Mouse (Mus musculus) intestine, embryonic 16.5 days (tissue): ENCODE measurements around the gene Gjc2. TPM values are rescaled to one million over a fixed set of nuclear protein-coding genes. Genes with fewer than 3 reads are reported as not detected.

ENCODE experiments used
- ATAC-seq: fragments of 200-750 bp; cut with Nextera tagmentation; 2 replicates; pipeline ENCODE4 v1.8.0; 2017; ENCODE audit warnings: moderate TSS enrichment, moderate library complexity
- H3K27ac ChIP-seq: fragments of 300-500 bp; sonication (generic); 2 replicates; pipeline ENCODE4 v1.5.1; 2014; ENCODE audit warnings: mild to moderate bottlenecking, low read length
- H3K27me3 ChIP-seq: fragments of 300-500 bp; sonication (generic); replicated peaks from 2 replicates; pipeline ENCODE4 v1.6.1; 2014; ENCODE audit warnings: low read length, control low read depth, mixed read lengths; ENCODE audit not compliant: control insufficient read depth, insufficient read depth
- H3K36me3 ChIP-seq: fragments of 300-500 bp; sonication (generic); 2 replicates; pipeline ENCODE4 v1.6.1; 2014; ENCODE audit warnings: low read length, control low read depth; ENCODE audit not compliant: control insufficient read depth, insufficient read depth
- H3K4me1 ChIP-seq: fragments of 300-500 bp; sonication (generic); 2 replicates; pipeline ENCODE4 v1.6.1; 2014; ENCODE audit warnings: low read length, control low read depth, mixed read lengths; ENCODE audit not compliant: control insufficient read depth, insufficient read depth
- H3K4me2 ChIP-seq: fragments of 300-500 bp; sonication (generic); 2 replicates; pipeline ENCODE4 v1.6.1; 2014; ENCODE audit warnings: low read depth, low read length, control low read depth
- H3K4me3 ChIP-seq: fragments of 300-500 bp; sonication (generic); 2 replicates; pipeline ENCODE4 v1.5.1; 2014; ENCODE audit warnings: mild to moderate bottlenecking, low read length
- H3K9ac ChIP-seq: fragments of 300-500 bp; sonication (generic); 2 replicates; pipeline ENCODE4 v1.6.1; 2014; ENCODE audit warnings: low read depth, low read length
- H3K9me3 ChIP-seq: fragments of 300-500 bp; sonication (generic); 2 replicates; pipeline ENCODE4 v1.6.1; 2016; ENCODE audit warnings: low read length, control low read depth; ENCODE audit not compliant: control insufficient read depth
- WGBS: fragments of 180-500 bp; shearing (Covaris S2); extraction: QIAGEN DNeasy Blood & Tissue Kit; methylation state at CpG from one replicate; pipeline ENCODE4 v1.1.7; 2014; 5-methylcytosine and 5-hydroxymethylcytosine counted together
- polyA plus RNA-seq: library from polyadenylated mRNA; unstranded; fragments of >200 nt; fragmentation: Nextera tagmentation; extraction: Ambion mirVana; gene quantifications from 2 replicates; pipeline ENCODE4 v1.2.1, GENCODE M21; 2015

The Gjc2 gene
- polyA plus RNA-seq, 1 experiment from 2014 or later, result 0.81 TPM

DNA sequence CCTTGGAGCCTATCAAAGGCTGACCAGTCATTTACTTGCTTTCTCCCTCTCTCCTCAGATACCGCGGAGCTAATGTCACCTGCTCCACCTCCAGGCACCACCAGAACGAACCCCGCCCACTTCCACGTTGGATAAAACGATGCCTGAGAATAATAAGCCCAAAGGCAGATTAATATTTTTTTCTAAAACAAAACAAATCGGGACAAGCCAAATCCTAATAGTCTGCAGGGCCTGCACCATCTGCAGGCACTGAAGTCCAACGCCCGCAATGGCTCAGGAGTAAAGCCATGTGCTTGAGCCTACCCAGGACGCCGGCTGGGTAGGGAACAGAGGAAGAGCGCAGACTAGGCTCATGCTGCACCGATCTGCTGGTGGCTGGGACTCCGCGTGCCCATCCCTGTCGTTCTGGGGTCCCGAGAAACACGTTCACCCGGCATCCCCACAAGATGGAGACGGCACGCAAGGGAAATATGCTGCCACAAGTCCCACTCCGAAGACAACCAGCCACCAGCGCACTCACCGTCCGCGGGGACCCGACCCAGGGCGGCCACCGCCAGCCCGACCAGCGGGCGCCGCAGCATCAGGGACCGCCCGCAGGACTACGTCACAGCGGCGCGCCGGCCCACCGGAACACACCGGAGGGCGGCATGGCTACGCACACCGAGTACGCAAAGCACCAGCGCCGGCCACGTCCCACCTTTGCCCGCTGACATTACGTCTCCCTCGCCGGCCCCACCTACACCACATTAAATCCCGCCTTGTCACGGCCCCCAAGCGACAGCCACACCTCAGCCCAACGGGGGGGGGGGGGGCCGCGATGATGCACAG lies 8.4 kb upstream of the Gjc2 start:
- Histone ChIP-seq H3K9ac (peak overlapping the region; percentile 81), H3K4me2 (peak overlapping the region; percentile 85), H3K4me1 (peaks cover 6% of the 10 kb centered on the region), H3K27me3 (no peaks in the 10 kb centered on the region), H3K9me3 (no peaks in the 10 kb centered on the region), H3K4me3 (peak overlapping the region; percentile 75), H3K36me3 (no peaks in the 10 kb centered on the region), H3K27ac (peak overlapping the region; percentile 94)
- WGBS, result under 1% methylated on average over 56 of the region's 59 CpGs
- peak; percentile 96 for ATAC-seq

DNA sequence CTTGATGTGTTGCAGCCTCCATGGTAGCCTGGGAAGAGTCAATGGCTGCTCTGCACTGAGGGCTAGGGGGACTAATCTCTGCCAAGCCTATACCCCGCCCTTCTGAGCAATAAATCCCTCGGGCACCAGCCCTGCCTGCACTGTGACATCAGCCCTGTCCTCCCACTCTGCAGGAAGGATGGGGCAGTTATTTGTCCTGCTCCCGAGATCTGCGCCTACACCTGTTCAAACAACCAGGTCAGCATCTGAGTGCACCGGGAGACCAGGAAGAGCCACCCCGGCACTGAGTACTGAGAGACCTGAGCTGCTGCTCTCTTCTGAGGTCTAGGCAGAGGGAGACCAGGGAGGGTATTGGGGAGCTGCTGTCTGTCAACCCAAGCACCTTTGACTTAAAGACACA lies 4.7 kb upstream of the Gjc2 start:
- Histone ChIP-seq H3K27me3 (no peaks in the 10 kb centered on the region), H3K4me2 (no peak overlapping the region), H3K4me3 (no peak overlapping the region), H3K4me1 (peaks cover 17% of the 10 kb centered on the region), H3K36me3 (0 out of 2 replicates have a peak, but pooled peaks cover 7% of the 10 kb centered on the region), H3K27ac (no peak overlapping the region), H3K9ac (0 out of 2 replicates have a peak overlapping the region, but pooled peaks have one; percentile 5), H3K9me3 (no peaks in the 10 kb centered on the region)
- WGBS, result 56% methylated on average over 6 of the region's 6 CpGs
- ATAC-seq, result peak; percentile 31

DNA sequence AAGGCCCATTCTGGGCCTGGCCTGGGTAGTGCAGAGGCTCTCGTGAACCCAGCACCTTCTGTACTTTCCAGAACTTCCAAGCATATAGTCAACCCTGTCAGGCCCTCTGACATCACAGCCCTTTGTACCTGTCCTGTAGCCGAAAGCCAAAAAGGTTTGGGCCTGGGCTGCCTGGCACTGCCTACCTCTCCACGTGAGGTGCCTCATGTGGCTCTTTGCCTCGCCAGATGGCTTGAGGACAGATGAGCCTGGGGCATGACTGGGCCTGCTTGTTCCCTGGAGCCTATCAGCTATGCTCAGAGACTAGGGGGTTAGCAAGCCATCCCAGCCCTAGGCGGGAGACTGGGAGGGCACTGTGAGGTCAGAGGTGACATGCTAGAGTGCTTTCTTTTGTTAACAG lies 2.5 kb upstream of the Gjc2 start:
- Histone ChIP-seq H3K4me1 (peaks cover 20% of the 10 kb centered on the region), H3K4me2 (no peak overlapping the region), H3K9me3 (no peaks in the 10 kb centered on the region), H3K9ac (no peak overlapping the region), H3K27ac (no peak overlapping the region), H3K27me3 (no peaks in the 10 kb centered on the region), H3K36me3 (0 out of 2 replicates have a peak, but pooled peaks cover 7% of the 10 kb centered on the region), H3K4me3 (no peak overlapping the region)
- 85% methylated on average over 5 of the region's 5 CpGs for WGBS
- ATAC-seq, result no peak

DNA sequence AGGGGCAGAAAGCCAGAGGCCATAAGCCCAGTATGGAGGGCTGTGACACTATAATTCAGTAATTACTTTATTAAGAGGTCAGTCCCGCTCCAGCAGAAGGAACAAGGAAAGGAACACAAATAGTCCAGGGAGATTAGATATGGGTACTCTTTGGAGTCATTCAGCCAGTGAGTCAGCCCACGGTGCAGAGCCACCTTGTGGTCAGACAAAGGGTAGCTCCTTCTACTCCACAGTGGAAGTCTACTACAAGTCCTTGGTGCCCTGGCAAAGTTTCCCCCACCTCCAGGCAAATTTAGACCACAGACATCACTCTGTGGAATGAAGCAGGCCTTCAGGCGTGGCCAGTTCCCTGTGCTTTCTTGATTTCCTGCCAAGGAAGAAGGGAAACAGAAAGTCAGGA lies 808 bp upstream of the Gjc2 start:
- Histone ChIP-seq H3K36me3 (0 out of 2 replicates have a peak, but pooled peaks cover 7% of the 10 kb centered on the region), H3K4me3 (no peak overlapping the region), H3K4me2 (peak overlapping the region; percentile 18; the same call in 1 of the 2 replicates), H3K27ac (peak overlapping the region; percentile 86), H3K9me3 (no peaks in the 10 kb centered on the region), H3K27me3 (peaks cover 7% of the 10 kb centered on the region), H3K9ac (0 out of 2 replicates have a peak overlapping the region, but pooled peaks have one; percentile 31), H3K4me1 (peaks cover 20% of the 10 kb centered on the region)
- peak; percentile 68 for ATAC-seq
- WGBS, result 20% methylated on average over 3 of the region's 3 CpGs

DNA sequence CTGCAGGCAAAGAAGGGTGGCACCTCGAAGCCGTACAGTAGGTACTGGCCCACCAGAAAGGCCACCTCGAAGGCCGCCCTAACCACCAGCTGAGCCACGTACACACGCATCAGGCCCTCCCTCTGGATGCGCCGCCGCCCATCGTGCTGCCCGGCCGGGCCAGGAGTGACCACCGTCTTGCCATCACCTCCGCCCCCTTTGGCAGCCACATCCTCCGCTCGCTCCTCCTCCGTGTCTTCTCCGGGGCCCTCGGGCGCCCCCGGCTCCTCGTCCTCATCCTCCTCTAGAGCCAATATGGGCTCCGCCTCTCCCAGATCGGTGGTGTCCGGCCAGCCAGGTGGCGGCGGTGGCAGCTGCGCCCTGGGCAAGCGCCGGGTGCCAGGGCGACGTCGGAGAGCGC lies 6.1 kb downstream of the Gjc2 start:
- 0 out of 2 replicates have a peak overlapping the region, but pooled peaks have one; percentile 18 for H3K9ac ChIP-seq
- peaks cover 4% of the 10 kb centered on the region; the same call in 1 of the 2 replicates for H3K4me1 ChIP-seq
- no peak overlapping the region for H3K27ac ChIP-seq
- WGBS, result 6% methylated on average over 34 of the region's 34 CpGs
- H3K36me3 ChIP-seq, result no peaks in the 10 kb centered on the region
- peak overlapping the region; percentile 22 for H3K4me3 ChIP-seq
- no peaks in the 10 kb centered on the region for H3K9me3 ChIP-seq
- H3K4me2 ChIP-seq, result peak overlapping the region; percentile 32; the same call in 1 of the 2 replicates
- peaks cover 56% of the 10 kb centered on the region for H3K27me3 ChIP-seq
- ATAC-seq, result no peak

DNA sequence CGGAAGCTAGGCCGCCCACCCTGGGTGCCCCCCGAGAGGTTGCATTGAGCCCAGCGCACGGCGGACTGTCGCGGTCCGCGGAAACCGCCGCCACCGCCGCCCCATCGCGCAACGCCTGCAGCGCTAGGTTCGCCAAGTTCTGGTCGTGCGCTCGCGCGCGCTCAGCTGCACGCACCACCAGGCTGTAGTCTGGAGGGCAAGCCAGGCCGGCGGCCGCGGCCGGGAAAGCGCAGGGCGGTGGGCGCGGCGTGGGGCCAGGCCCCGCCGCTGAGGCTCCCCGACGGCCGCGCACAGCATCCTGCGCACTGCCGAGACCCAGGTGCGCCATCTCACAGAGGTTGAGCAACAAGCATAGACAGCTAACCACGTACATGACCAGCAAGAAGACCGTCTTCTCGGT lies 6.5 kb downstream of the Gjc2 start:
- Histone ChIP-seq H3K4me3 (peak overlapping the region; percentile 22), H3K27me3 (peaks cover 56% of the 10 kb centered on the region), H3K4me2 (peak overlapping the region; percentile 32), H3K9me3 (no peaks in the 10 kb centered on the region), H3K27ac (no peak overlapping the region), H3K36me3 (no peaks in the 10 kb centered on the region), H3K9ac (0 out of 2 replicates have a peak overlapping the region, but pooled peaks have one; percentile 18), H3K4me1 (peaks cover 3% of the 10 kb centered on the region; the same call in 1 of the 2 replicates)
- WGBS, result 3% methylated on average over 48 of the region's 48 CpGs
- ATAC-seq, result no peak

DNA sequence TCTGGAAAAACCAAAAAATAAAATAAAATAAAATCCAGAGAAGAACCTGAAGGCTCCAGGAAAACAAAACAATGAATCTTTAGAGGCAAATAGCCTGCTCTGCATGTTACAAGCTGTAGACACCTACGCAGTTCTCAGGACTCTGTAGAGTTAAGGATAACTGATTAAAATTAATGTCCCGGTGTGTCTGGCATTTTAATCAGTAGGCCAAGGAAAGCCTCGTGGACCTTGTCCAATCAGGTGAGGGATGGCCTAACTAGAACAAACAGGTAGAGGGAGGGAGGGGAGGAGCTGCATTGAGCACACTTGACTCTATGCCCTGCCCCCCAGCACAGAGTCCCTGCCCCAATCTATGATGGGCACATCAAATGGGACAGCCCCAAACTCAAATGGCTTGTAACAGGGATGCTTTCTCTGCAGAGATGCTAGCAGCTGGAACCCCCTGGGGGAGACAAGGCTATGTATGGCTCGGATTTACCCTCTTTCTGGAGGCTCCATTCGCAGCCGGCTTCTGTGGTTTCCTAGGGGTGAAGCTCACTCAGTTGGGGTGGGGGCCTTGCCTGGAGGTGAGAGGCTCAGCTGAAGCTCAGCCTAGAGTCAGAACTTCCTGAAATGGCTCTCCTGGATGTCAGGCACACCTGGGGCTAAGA lies 8.7 kb downstream of the Gjc2 start:
- no peaks in the 10 kb centered on the region for H3K36me3 ChIP-seq
- peaks cover 54% of the 10 kb centered on the region for H3K27me3 ChIP-seq
- no peak overlapping the region for H3K27ac ChIP-seq
- no peak overlapping the region for H3K4me3 ChIP-seq
- no peak overlapping the region for H3K4me2 ChIP-seq
- H3K4me1 ChIP-seq, result peaks cover 3% of the 10 kb centered on the region; the same call in 1 of the 2 replicates
- 61% methylated on average over 6 of the region's 6 CpGs for WGBS
- H3K9ac ChIP-seq, result no peak overlapping the region
- no peaks in the 10 kb centered on the region for H3K9me3 ChIP-seq
- no peak for ATAC-seq

DNA sequence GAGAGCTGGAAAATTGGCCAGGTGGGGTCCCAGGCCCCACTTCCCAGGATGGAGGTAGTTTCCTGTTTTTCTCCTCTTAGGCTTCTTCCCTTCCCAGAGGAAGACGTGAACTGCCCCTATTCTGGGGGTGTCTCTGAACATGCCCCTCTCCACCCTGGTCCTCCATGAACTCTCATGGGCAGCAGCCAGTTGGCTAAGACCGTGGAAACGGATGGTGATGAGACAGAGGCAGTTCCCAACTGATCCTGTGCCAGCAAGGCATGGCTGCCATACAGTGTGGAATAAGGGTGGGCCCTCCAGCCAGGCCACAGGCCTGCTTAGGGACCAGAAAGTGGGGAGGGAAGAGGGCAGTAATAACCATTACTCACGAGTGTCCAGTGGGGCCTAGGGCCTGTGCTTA lies 12.5 kb downstream of the Gjc2 start:
- Histone ChIP-seq H3K4me3 (no peak overlapping the region), H3K9me3 (no peaks in the 10 kb centered on the region), H3K27ac (no peak overlapping the region), H3K9ac (no peak overlapping the region), H3K36me3 (no peaks in the 10 kb centered on the region), H3K4me1 (no peaks in the 10 kb centered on the region), H3K4me2 (no peak overlapping the region), H3K27me3 (peaks cover 16% of the 10 kb centered on the region)
- 85% methylated on average over 4 of the region's 4 CpGs for WGBS
- ATAC-seq, result no peak

DNA sequence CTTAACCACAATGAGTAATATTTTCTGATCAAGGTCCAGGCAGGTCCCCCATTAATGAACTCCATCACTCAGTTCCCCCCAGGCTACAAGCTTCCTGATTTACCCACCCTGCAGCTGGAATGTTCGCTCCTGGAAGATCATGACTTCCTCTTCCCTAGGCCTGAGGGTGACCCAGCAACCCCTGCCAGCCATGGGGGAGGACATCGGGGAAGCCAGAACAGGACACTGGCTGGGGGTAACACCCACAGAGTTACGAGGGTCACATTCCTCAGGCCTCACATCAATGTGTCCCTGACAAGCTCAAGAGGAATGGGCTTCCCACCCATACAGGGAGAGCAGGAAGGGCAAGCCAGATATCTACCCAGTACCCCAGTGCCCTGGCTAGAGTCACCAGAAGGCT lies 13.2 kb downstream of the Gjc2 start:
- H3K27ac ChIP-seq, result no peak overlapping the region
- peaks cover 9% of the 10 kb centered on the region for H3K27me3 ChIP-seq
- H3K4me2 ChIP-seq, result no peak overlapping the region
- H3K9me3 ChIP-seq, result no peaks in the 10 kb centered on the region
- no peak overlapping the region for H3K4me3 ChIP-seq
- H3K36me3 ChIP-seq, result no peaks in the 10 kb centered on the region
- 61% methylated on average over 3 of the region's 3 CpGs for WGBS
- H3K9ac ChIP-seq, result no peak overlapping the region
- no peaks in the 10 kb centered on the region for H3K4me1 ChIP-seq
- ATAC-seq, result no peak
